Mouse (Mus musculus) stomach, postnatal 0 days (tissue): Measurements from ENCODE around the gene Cpeb4.

Experiments used
- CTCF ChIP-seq: IDR thresholded peaks from 2 replicates; pipeline ENCODE4 v1.5.1; 2016; ENCODE audit warnings: antibody characterized with exemption, low read depth, mild to moderate bottlenecking, moderate library complexity
- EP300 ChIP-seq: optimal IDR thresholded peaks from 2 replicates; pipeline ENCODE3; 2016; ENCODE audit warnings: antibody characterized with exemption

GRCm38 (mm10) chr11:31892152-31892551 lies 20.1 kb downstream of the Cpeb4 start:
- TF ChIP-seq CTCF (no peak), EP300 (no peak)
